Mouse (Mus musculus) layer of hippocampus, adult 8-10 months (tissue): Measurements from ENCODE around the gene Saxo1. TPM values are rescaled to one million over a fixed set of nuclear protein-coding genes. Genes with fewer than 3 reads are reported as not detected.

Experiments
- DNase-seq, 2 experiments: peaks; one replicate each; pipeline ENCODE4 v3.0.0; 2022; ENCODE audit warnings: low spot score in 2 of 2
- total RNA-seq, 4 experiments: library from RNA; stranded (reverse); gene quantifications; 2 replicates each; pipeline ENCODE4 v1.2.4; 2022

The Saxo1 gene
- total RNA-seq, 4 experiments from 2014 or later: not detected

DNA sequence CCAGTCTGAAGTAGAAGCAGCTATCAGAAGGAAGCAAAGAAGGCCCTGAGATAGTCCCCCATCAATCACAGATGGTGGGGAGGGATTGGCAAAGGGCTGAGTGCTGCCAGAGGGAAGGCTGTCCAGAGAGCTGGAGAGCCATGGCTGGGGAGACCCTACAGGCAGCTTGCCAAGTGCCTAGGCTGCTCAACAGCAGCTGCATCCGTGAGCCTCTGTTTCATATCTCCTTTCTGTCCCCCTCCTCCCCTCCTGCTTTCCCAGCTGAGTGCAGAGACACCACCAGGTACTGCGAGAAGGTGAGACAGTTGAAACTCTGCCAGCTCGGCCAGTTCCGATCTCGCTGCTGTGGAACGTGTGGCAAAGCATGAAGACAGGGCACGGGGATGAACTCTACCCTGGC, 132.5 kb downstream of the Saxo1 start:
- DNase-seq: no peak

GRCm38 (mm10) chr4:86422586-86422985, 135.5 kb downstream of the Saxo1 start:
- DNase-seq: no peak

- DNase-seq: no peak
These were observed 141.6 kb downstream of the Saxo1 start for GRCm38 (mm10) chr4:86416401-86417025.

DNA sequence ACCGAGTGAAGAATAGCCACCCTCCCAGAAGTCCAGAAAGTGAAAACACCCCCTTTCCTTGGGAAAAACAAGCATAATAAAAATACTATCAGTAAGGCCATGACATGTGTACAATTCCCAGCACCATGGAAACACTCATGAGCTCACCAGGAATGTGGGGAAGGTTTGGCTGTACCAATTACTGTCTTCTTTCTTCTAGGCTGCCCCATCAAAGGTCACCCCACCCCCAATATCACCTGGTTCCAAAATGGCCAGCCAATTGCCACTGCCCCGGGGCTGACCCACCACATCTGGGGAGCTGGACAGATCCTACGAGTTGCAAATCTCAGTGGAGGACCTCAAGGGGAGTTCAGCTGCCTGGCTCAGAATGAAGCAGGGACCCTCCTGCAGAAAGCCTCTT, 144.7 kb downstream of the Saxo1 start:
- no peak for DNase-seq

GRCm38 (mm10) chr4:86410946-86411345, 147.2 kb downstream of the Saxo1 start:
- DNase-seq: no peak

- DNase-seq: no peak
These were observed 149.7 kb downstream of the Saxo1 start for GRCm38 (mm10) chr4:86408421-86408820.

GRCm38 (mm10) chr4:86407200-86407527, 151.0 kb downstream of the Saxo1 start:
- no peak for DNase-seq

GRCm38 (mm10) chr4:86406501-86407199, 151.5 kb downstream of the Saxo1 start:
- DNase-seq: no peak

- DNase-seq: no peak
These were observed 157.0 kb downstream of the Saxo1 start for GRCm38 (mm10) chr4:86401116-86401515.

- no peak for DNase-seq
These were observed 160.7 kb downstream of the Saxo1 start for GRCm38 (mm10) chr4:86397470-86397869.

GRCm38 (mm10) chr4:86396672-86397288, 161.3 kb downstream of the Saxo1 start:
- no peak for DNase-seq

DNA sequence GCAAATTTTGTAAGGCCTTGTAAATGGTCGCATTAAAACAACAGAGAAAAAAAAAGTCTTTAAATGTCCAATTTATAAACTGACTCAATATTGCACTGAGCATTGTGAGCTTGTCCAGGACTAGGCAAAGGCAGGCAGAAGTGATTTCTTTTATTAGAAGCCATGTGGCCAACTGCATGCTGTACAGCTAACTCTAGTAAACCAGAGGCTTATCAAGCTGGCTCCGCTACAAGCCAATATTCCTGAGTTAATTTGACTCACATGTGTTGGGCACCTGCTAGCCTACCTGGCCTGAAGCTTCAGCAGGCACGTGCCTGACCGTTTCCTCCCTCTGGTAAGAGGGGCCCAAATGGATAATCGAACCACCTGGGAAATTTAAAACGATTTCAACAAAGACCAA, 162.5 kb downstream of the Saxo1 start:
- DNase-seq: no peak

Other genes with a start within 250 kb of the Saxo1 start
- gene Rraga, start 17.3 kb upstream of the Saxo1 start, total RNA-seq: 100 to 1,000 TPM; 127 to 136 (median 135) TPM
- gene Haus6, start 53.7 kb upstream of the Saxo1 start, total RNA-seq: 10 to 100 TPM in 2 of 4 experiments, 1 to 10 TPM in 2; 6.9 to 13.7 (median 9.8) TPM
- 10 to 100 TPM; 17.4 to 28.7 (median 23.2) TPM for gene Plin2, start 111.7 kb upstream of the Saxo1 start, total RNA-seq
- 10 to 100 TPM; 10.4 to 13.0 (median 11.6) TPM for gene Dennd4c, start 190.2 kb upstream of the Saxo1 start, total RNA-seq